Mouse (Mus musculus) CH12.LX (cell line): ENCODE data around the gene Kcnj1. TPM values are rescaled to one million over a fixed set of nuclear protein-coding genes. Genes with fewer than 3 reads are reported as not detected.

Experiments used
- DNase-seq: peaks from one replicate; pipeline ENCODE4 v3.0.0-alpha.2; 2013; ENCODE audit errors: extremely low read depth
- H3K27ac ChIP-seq: 2 replicates; pipeline ENCODE4 v1.5.1; 2012; ENCODE audit warnings: low read depth, mild to moderate bottlenecking, control low read depth, moderate library complexity; ENCODE audit not compliant: insufficient read depth
- H3K27me3 ChIP-seq: replicated peaks from 2 replicates; pipeline ENCODE3; 2012; ENCODE audit warnings: inconsistent platforms
- H3K36me3 ChIP-seq, 2 experiments: replicated peaks in 1 of 2; 2 replicates each; pipeline versions ENCODE3 to v1.6.1; 2012; ENCODE audit warnings: inconsistent platforms in 1 of 2, low read length in 1 of 2, mild to moderate bottlenecking in 1 of 2, mixed read lengths in 1 of 2, moderate library complexity in 1 of 2; ENCODE audit not compliant: control insufficient read depth in 1 of 2, insufficient read depth in 1 of 2
- H3K4me1 ChIP-seq, 2 experiments: 2 replicates each; pipeline ENCODE4 v1.6.1; 2012; ENCODE audit warnings: inconsistent platforms in 1 of 2, moderate library complexity in 1 of 2; ENCODE audit not compliant: insufficient read depth in 2 of 2, control insufficient read depth in 1 of 2
- H3K4me2 ChIP-seq: 2 replicates; pipeline ENCODE4 v1.6.1; 2012; ENCODE audit warnings: low read depth, mild to moderate bottlenecking, control low read depth; ENCODE audit not compliant: poor library complexity, insufficient read depth, severe bottlenecking
- H3K4me3 ChIP-seq, 3 experiments: fragments of 150-350 bp in 1 of 3; sonication (generic) in 1 of 3; replicated peaks in 1 of 3; 2 replicates each; pipeline versions ENCODE3 to v1.5.1; 2011 to 2012; ENCODE audit warnings: low read depth in 2 of 3, low read length in 2 of 3, mild to moderate bottlenecking in 2 of 3, moderate library complexity in 2 of 3, control low read depth in 1 of 3, improper control_type of control experiment in 1 of 3, inconsistent platforms in 1 of 3, mixed read lengths in 1 of 3; ENCODE audit not compliant: poor library complexity in 1 of 3
- H3K79me2 ChIP-seq: replicated peaks from 2 replicates; pipeline ENCODE4 v1.6.1; 2012; ENCODE audit warnings: mild to moderate bottlenecking, moderate library complexity; ENCODE audit not compliant: control insufficient read depth, poor library complexity, insufficient read depth, severe bottlenecking; ENCODE audit errors: extremely low read depth
- H3K9ac ChIP-seq: 2 replicates; pipeline ENCODE4 v1.6.1; 2012; ENCODE audit warnings: low read depth, mild to moderate bottlenecking, control low read depth, moderate library complexity; ENCODE audit not compliant: insufficient read depth
- H3K9me3 ChIP-seq: replicated peaks from 2 replicates; pipeline ENCODE3; 2012; ENCODE audit warnings: low read length, inconsistent platforms, mixed read lengths
- BHLHE40 ChIP-seq: IDR thresholded peaks from 2 replicates; pipeline ENCODE4 v1.6.1; 2011; ENCODE audit warnings: mild to moderate bottlenecking, low read depth, low read length, improper control_type of control experiment
- CTCF ChIP-seq, 2 experiments: IDR thresholded peaks in 1 of 2; conservative IDR thresholded peaks in 1 of 2; 2 replicates each; pipeline ENCODE4 v1.5.1; 2011 to 2012; ENCODE audit warnings: low read depth in 2 of 2, low read length in 2 of 2, improper control_type of control experiment in 1 of 2, inconsistent platforms in 1 of 2, mild to moderate bottlenecking in 1 of 2, moderate library complexity in 1 of 2
- E2F4 ChIP-seq: IDR thresholded peaks from 2 replicates; pipeline ENCODE4 v1.6.1; 2011; ENCODE audit warnings: low read depth, low read length, improper control_type of control experiment; ENCODE audit not compliant: insufficient replicate concordance
- ELF1 ChIP-seq: IDR thresholded peaks from 2 replicates; pipeline ENCODE4 v1.6.1; 2014; ENCODE audit warnings: low read depth, mild to moderate bottlenecking, inconsistent platforms, low read length, improper control_type of control experiment
- EP300 ChIP-seq: IDR thresholded peaks from 2 replicates; pipeline ENCODE4 v1.6.1; 2011; ENCODE audit warnings: low read length, improper control_type of control experiment
- GABPA ChIP-seq: IDR thresholded peaks from 2 replicates; pipeline ENCODE4 v1.6.1; 2012; ENCODE audit warnings: low read depth, low read length, improper control_type of control experiment, inconsistent platforms; ENCODE audit not compliant: insufficient replicate concordance
- IRF4 ChIP-seq: IDR thresholded peaks from 2 replicates; pipeline ENCODE4 v1.6.1; 2014; ENCODE audit warnings: low read depth, mild to moderate bottlenecking, inconsistent platforms, low read length, improper control_type of control experiment
- JUN ChIP-seq: IDR thresholded peaks from 2 replicates; pipeline ENCODE4 v1.6.1; 2011; ENCODE audit warnings: low read depth, mild to moderate bottlenecking, low read length, improper control_type of control experiment, moderate library complexity; ENCODE audit not compliant: insufficient read depth
- JUND ChIP-seq: conservative IDR thresholded peaks from 2 replicates; pipeline ENCODE4 v1.6.1; 2011; ENCODE audit warnings: low read depth, low read length, improper control_type of control experiment
- KAT2A ChIP-seq: IDR thresholded peaks from 2 replicates; pipeline ENCODE4 v1.6.1; 2012; ENCODE audit warnings: low read length, improper control_type of control experiment, inconsistent platforms; ENCODE audit not compliant: insufficient replicate concordance
- MAFK ChIP-seq: IDR thresholded peaks from 2 replicates; pipeline ENCODE4 v1.6.1; 2011; ENCODE audit warnings: low read length, improper control_type of control experiment; ENCODE audit not compliant: insufficient replicate concordance
- MAX ChIP-seq: IDR thresholded peaks from 2 replicates; pipeline ENCODE4 v1.6.1; 2011; ENCODE audit warnings: low read length, improper control_type of control experiment
- MAZ ChIP-seq: IDR thresholded peaks from 2 replicates; pipeline ENCODE4 v1.6.1; 2012; ENCODE audit warnings: low read depth, mild to moderate bottlenecking, inconsistent platforms, low read length, improper control_type of control experiment, moderate library complexity
- MXI1 ChIP-seq: IDR thresholded peaks from 2 replicates; pipeline ENCODE4 v1.6.1; 2011; ENCODE audit warnings: mild to moderate bottlenecking, low read depth, low read length, improper control_type of control experiment
- MYC ChIP-seq: IDR thresholded peaks from 2 replicates; pipeline ENCODE4 v1.6.1; 2011; ENCODE audit warnings: low read depth, mild to moderate bottlenecking, improper control_type of control experiment, low read length
- NELFE ChIP-seq: IDR thresholded peaks from 2 replicates; pipeline ENCODE4 v1.6.1; 2011; ENCODE audit warnings: low read depth, low read length, improper control_type of control experiment
- NRF1 ChIP-seq: IDR thresholded peaks from 2 replicates; pipeline ENCODE4 v1.6.1; 2014; ENCODE audit warnings: low read depth, mild to moderate bottlenecking, inconsistent platforms, low read length, improper control_type of control experiment, moderate library complexity
- PAX5 ChIP-seq: IDR thresholded peaks from 2 replicates; pipeline ENCODE4 v1.6.1; 2012; ENCODE audit warnings: low read length, inconsistent platforms, mixed read lengths
- POLR2A ChIP-seq: IDR thresholded peaks from 2 replicates; pipeline ENCODE4 v1.6.1; 2011; ENCODE audit warnings: low read depth, mild to moderate bottlenecking, improper control_type of control experiment, low read length
- POLR2AphosphoS2 ChIP-seq: IDR thresholded peaks from 2 replicates; pipeline ENCODE4 v1.6.1; 2011; ENCODE audit warnings: low read depth, low read length, improper control_type of control experiment
- RCOR1 ChIP-seq: conservative IDR thresholded peaks from 2 replicates; pipeline ENCODE4 v1.6.1; 2012; ENCODE audit warnings: low read depth, mild to moderate bottlenecking, inconsistent platforms, low read length, improper control_type of control experiment
- SIN3A ChIP-seq: IDR thresholded peaks from 2 replicates; pipeline ENCODE4 v1.6.1; 2012; ENCODE audit warnings: low read length, improper control_type of control experiment, inconsistent platforms
- TCF12 ChIP-seq: IDR thresholded peaks from 2 replicates; pipeline ENCODE4 v1.6.1; 2014; ENCODE audit warnings: low read depth, mild to moderate bottlenecking, inconsistent platforms, low read length, improper control_type of control experiment
- UBTF ChIP-seq: IDR thresholded peaks from 2 replicates; pipeline ENCODE4 v1.6.1; 2012; ENCODE audit warnings: low read depth, mild to moderate bottlenecking, inconsistent platforms, low read length, improper control_type of control experiment, moderate library complexity
- USF1 ChIP-seq: IDR thresholded peaks from 2 replicates; pipeline ENCODE4 v1.6.1; 2014; ENCODE audit warnings: low read depth, mild to moderate bottlenecking, inconsistent platforms, low read length, improper control_type of control experiment
- USF2 ChIP-seq: conservative IDR thresholded peaks from 2 replicates; pipeline ENCODE4 v1.6.1; 2011; ENCODE audit warnings: low read depth, low read length, improper control_type of control experiment
- ZC3H11A ChIP-seq: IDR thresholded peaks from 2 replicates; pipeline ENCODE4 v1.6.1; 2012; ENCODE audit warnings: low read depth, mild to moderate bottlenecking, inconsistent platforms, low read length, improper control_type of control experiment
- ZKSCAN1 ChIP-seq: IDR thresholded peaks from 2 replicates; pipeline ENCODE4 v1.6.1; 2012; ENCODE audit warnings: low read depth, inconsistent platforms, low read length, improper control_type of control experiment, borderline replicate concordance
- ZMIZ1 ChIP-seq: IDR thresholded peaks from 2 replicates; pipeline ENCODE4 v1.6.1; 2012; ENCODE audit warnings: low read depth, mild to moderate bottlenecking, inconsistent platforms, low read length, improper control_type of control experiment
- dilution Hi-C: fragments of 300-500 bp; cut with MboI; formaldehyde crosslinking; loops from 2 replicates; pipeline ENCODE4 v1.14.3; 2020; ENCODE audit warnings: low sequenced_read_pairs; ENCODE audit not compliant: extremely low pct_unique_long_range_greater_than_20kb, extremely low pct_ligation_motif_present
- in situ Hi-C: fragments of 300-500 bp; cut with MboI; formaldehyde crosslinking; loops from 3 replicates; pipeline ENCODE4 v1.14.3; 2019; ENCODE audit warnings: low sequenced_read_pairs, low pct_ligation_motif_present, low pct_unique_long_range_greater_than_20kb, mixed read lengths
- polyA plus RNA-seq: library from polyadenylated mRNA; unstranded; fragments of >175 nt; gene quantifications from 2 replicates; pipeline ENCODE4 v1.2.1, GENCODE M21; 2012; ENCODE audit warnings: low read depth; ENCODE audit not compliant: insufficient read length
- total RNA-seq, 2 experiments: library from RNA; depleted of rRNA; stranded (reverse); fragments of 300-350 nt in 1 of 2; fragments of >200 nt in 1 of 2; gene quantifications; 2 replicates each; pipeline ENCODE4 v1.2.3; 2012 to 2014

Gene Kcnj1
- total and polyA plus RNA-seq, 3 experiments, result 0.07 to 0.11 TPM; not detected in 1

DNA sequence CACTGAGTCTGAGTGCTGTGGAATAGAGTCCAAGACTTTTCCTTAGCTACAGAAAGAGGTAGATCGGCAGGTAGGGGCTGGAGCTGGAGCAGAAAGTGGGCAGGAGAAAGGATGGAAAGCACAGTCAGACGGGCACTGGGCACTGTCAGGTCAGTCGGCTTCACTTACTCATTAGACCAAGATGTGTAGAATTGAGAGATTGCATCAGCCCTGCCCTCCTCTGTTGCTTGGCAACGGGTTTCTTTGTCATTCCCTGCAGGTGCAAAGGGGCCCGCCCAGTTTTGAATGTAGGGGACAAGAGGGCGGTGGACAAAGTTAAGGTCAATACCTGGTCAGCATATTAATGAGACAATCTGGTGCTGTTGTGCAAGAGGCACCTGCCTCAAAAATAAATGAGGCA is 2.9 kb upstream of the Kcnj1 start:
- Histone ChIP-seq H3K4me2 (peak overlapping the region; percentile 71; the same call in 1 of the 2 replicates), H3K27ac (0 out of 2 replicates have a peak overlapping the region, but pooled peaks have one; percentile 20), H3K9ac (peak overlapping the region; percentile 58), H3K36me3 (no peaks in the 10 kb centered on the region), H3K79me2 (no peaks in the 10 kb centered on the region), H3K4me1 (peaks cover 15 to 54% of the 10 kb centered on the region in 2 experiments), H3K4me3 (peak overlapping the region in 1 of 3 experiments; percentile 43), H3K9me3 (peaks cover 4% of the 10 kb centered on the region), H3K27me3 (no peaks in the 10 kb centered on the region)
- dilution Hi-C loops (no loop called here), in situ Hi-C loops (no loop called here)
- no peak for TF ChIP-seq POLR2AphosphoS2
- no peak for TF ChIP-seq MAX
- no peak for TF ChIP-seq SIN3A
- TF ChIP-seq USF2, result no peak
- no peak for TF ChIP-seq MYC
- TF ChIP-seq MAFK, result no peak
- no peak for TF ChIP-seq UBTF
- peak; percentile 32; the same call in 1 of the 2 replicates for TF ChIP-seq IRF4
- TF ChIP-seq JUND, result no peak
- no peak for TF ChIP-seq POLR2A
- TF ChIP-seq BHLHE40, result peak; percentile 31; the same call in 1 of the 2 replicates
- peak; percentile 46; the same call in 1 of the 2 replicates for TF ChIP-seq TCF12
- TF ChIP-seq MAZ, result no peak
- TF ChIP-seq NELFE, result 0 out of 2 replicates have a peak, but pooled peaks have one; percentile 11
- no peak for TF ChIP-seq GABPA
- TF ChIP-seq EP300, result peak; percentile 42; the same call in 1 of the 2 replicates
- no peak for TF ChIP-seq CTCF (conservative IDR thresholded peaks at IDR 0.05 in 1 of 2, IDR thresholded peaks at IDR 0.05 in 1 of 2; ENCODE audit: low read depth in 2 of 2, low read length in 2 of 2)
- no peak for TF ChIP-seq KAT2A
- no peak for TF ChIP-seq E2F4
- TF ChIP-seq PAX5, result no peak
- no peak for TF ChIP-seq ZC3H11A
- TF ChIP-seq ELF1, result no peak
- 0 out of 2 replicates have a peak, but pooled peaks have one; percentile 51 for TF ChIP-seq ZMIZ1
- TF ChIP-seq MXI1, result peak; percentile 66
- no peak for TF ChIP-seq USF1
- TF ChIP-seq JUN, result no peak
- no peak for TF ChIP-seq ZKSCAN1
- no peak for TF ChIP-seq NRF1
- no peak for TF ChIP-seq RCOR1
- peak; percentile 71 for DNase-seq
